Mouse (Mus musculus) myocyte (in vitro differentiated cells): ENCODE measurements around the gene Tpcn1. TPM values are rescaled to one million over a fixed set of nuclear protein-coding genes. Genes with fewer than 3 reads are reported as not detected.

ENCODE experiments used
- H3K27me3 ChIP-seq: one replicate; pipeline ENCODE4 v1.6.1; 2011; ENCODE audit not compliant: control insufficient read depth, insufficient read depth, insufficient read length
- H3K36me3 ChIP-seq: one replicate; pipeline ENCODE4 v1.6.1; 2011; ENCODE audit not compliant: control insufficient read depth, insufficient read depth
- H3K4me2 ChIP-seq: one replicate; pipeline ENCODE4 v1.6.1; 2011; ENCODE audit warnings: low read depth, control low read depth
- H3K4me3 ChIP-seq: one replicate; pipeline ENCODE4 v1.5.1; 2011; ENCODE audit warnings: mild to moderate bottlenecking, control low read depth, moderate library complexity
- H3K79me2 ChIP-seq: one replicate; pipeline ENCODE4 v1.6.1; 2011; ENCODE audit not compliant: control insufficient read depth, insufficient read depth
- H3ac ChIP-seq: one replicate; pipeline ENCODE4 v1.6.1; 2011; ENCODE audit not compliant: control insufficient read depth, insufficient read length
- CEBPB ChIP-seq: IDR thresholded peaks from 2 replicates; pipeline ENCODE4 v1.6.1; 2011; ENCODE audit warnings: mild to moderate bottlenecking, moderate library complexity; ENCODE audit not compliant: poor library complexity, insufficient read depth, severe bottlenecking
- E2F4 ChIP-seq: IDR thresholded peaks from one replicate; pipeline ENCODE4 v1.6.1; 2011; ENCODE audit warnings: mild to moderate bottlenecking, control low read depth, moderate library complexity; ENCODE audit not compliant: insufficient read depth
- MAX ChIP-seq: IDR thresholded peaks from one replicate; pipeline ENCODE4 v1.6.1; 2011; ENCODE audit warnings: low read depth, mild to moderate bottlenecking, control low read depth
- MYOD1 ChIP-seq, 3 experiments: IDR thresholded peaks; one replicate each; pipeline ENCODE4 v1.6.1; 2011; ENCODE audit warnings: control low read depth in 2 of 3, low read depth in 2 of 3, mild to moderate bottlenecking in 2 of 3, moderate library complexity in 1 of 3; ENCODE audit not compliant: insufficient read length in 2 of 3, control insufficient read depth in 1 of 3
- MYOG ChIP-seq, 3 experiments: IDR thresholded peaks; one replicate each; pipeline ENCODE4 v1.6.1; 2011; ENCODE audit warnings: control low read depth in 2 of 3, low read depth in 2 of 3, mild to moderate bottlenecking in 2 of 3; ENCODE audit not compliant: insufficient read length in 2 of 3, control insufficient read depth in 1 of 3, insufficient read depth in 1 of 3
- POLR2A ChIP-seq: IDR thresholded peaks from one replicate; pipeline ENCODE4 v1.6.1; 2011; ENCODE audit warnings: low read depth, mild to moderate bottlenecking, control low read depth, moderate library complexity; ENCODE audit not compliant: insufficient read length
- POLR2AphosphoS2 ChIP-seq: IDR thresholded peaks from one replicate; pipeline ENCODE4 v1.6.1; 2011; ENCODE audit warnings: low read depth, control low read depth; ENCODE audit not compliant: insufficient read length
- REST ChIP-seq: IDR thresholded peaks from one replicate; pipeline ENCODE4 v1.6.1; 2011; ENCODE audit warnings: mild to moderate bottlenecking, control low read depth, moderate library complexity; ENCODE audit not compliant: insufficient read depth, insufficient read length
- SRF ChIP-seq: IDR thresholded peaks from one replicate; pipeline ENCODE4 v1.6.1; 2011; ENCODE audit warnings: low read depth; ENCODE audit not compliant: control insufficient read depth, insufficient read length
- TCF12 ChIP-seq: IDR thresholded peaks from one replicate; pipeline ENCODE4 v1.6.1; 2011; ENCODE audit warnings: mild to moderate bottlenecking, control low read depth; ENCODE audit not compliant: poor library complexity, insufficient read depth, severe bottlenecking
- TCF3 ChIP-seq: IDR thresholded peaks from one replicate; pipeline ENCODE4 v1.6.1; 2011; ENCODE audit warnings: low read depth, control low read depth; ENCODE audit not compliant: insufficient read length
- USF1 ChIP-seq: IDR thresholded peaks from one replicate; pipeline ENCODE4 v1.6.1; 2011; ENCODE audit warnings: low read depth, mild to moderate bottlenecking, control low read depth, moderate library complexity
- polyA plus RNA-seq: library from polyadenylated mRNA; unstranded; fragments of >200 nt; fragmentation: generic; extraction: Trizol; gene quantifications from one replicate; pipeline ENCODE4 v1.2.1, GENCODE M21; 2012; ENCODE audit warnings: missing spikeins

The Tpcn1 gene
- polyA plus RNA-seq, 1 experiment = 88.7 TPM

DNA sequence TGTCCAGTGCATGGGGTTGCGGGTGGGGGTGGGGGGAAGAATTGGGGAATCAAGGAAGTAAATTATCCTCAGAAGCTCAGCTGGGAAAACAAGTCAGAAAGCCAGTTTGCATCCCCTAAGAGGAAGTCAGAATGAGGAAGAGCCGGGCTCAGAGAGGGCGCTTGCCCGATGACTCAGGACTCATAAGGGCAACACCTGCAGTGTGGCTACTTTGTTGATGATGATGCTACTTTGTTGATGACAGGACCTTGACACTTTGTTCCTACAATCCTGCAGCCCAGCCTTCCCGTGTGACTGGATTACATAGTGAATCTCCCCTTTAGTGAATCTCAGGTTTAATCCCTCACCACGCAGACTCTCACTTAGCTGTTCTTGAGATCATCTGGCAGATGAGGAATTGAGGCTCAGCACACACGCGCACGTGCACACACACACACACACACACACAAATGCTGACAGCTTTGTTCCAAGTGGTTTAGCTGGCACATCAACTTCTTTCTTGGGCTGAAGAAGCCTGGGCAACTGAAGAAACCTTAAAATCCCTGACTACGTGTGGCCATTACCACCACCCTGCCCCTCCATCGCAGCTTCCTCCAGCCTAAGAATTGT is 18.1 kb downstream of the Tpcn1 start:
- TF ChIP-seq POLR2A = no peak
- peak in 1 of 3 experiments; percentile 13 for TF ChIP-seq MYOD1 (IDR thresholded peaks at IDR 0.05; ENCODE audit: control insufficient read depth in 1 of 3, insufficient read length in 2 of 3, low read depth in 2 of 3)
- Histone ChIP-seq H3K36me3 (peaks cover 16% of the 10 kb centered on the region), H3ac (no peak overlapping the region), H3K4me2 (no peak overlapping the region), H3K4me3 (no peak overlapping the region), H3K79me2 (peaks cover 73% of the 10 kb centered on the region), H3K27me3 (no peaks in the 10 kb centered on the region)

DNA sequence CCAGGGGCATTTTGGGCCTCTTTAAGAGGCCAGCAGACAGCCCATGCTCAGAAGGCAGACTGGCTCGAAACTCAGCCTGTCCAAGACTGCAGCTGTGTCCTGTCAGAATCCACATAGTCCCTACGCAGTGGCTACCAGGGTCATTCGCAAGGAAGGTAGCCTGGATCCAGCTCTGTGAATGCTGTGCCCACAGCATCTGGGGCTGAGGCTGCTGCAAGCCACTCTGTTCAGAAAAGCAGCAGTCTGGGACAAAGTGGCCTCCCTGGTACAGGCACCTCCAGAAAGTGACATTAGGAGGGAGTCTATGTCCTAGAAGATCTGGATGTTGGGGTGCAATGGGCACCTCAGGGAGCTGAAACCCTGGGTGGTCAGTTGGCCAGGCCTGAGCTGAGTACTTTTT is 18.7 kb downstream of the Tpcn1 start:
- TF ChIP-seq POLR2AphosphoS2 (no peak), MAX (no peak), E2F4 (no peak), SRF (no peak), MYOD1 (IDR thresholded peaks at IDR 0.05; ENCODE audit: control insufficient read depth in 1 of 3, insufficient read length in 2 of 3, low read depth in 2 of 3) (no peak), CEBPB (no peak), TCF12 (no peak), POLR2A (no peak)
- Histone ChIP-seq H3ac (no peak overlapping the region), H3K36me3 (peaks cover 16% of the 10 kb centered on the region), H3K4me3 (no peak overlapping the region), H3K4me2 (no peak overlapping the region), H3K27me3 (no peaks in the 10 kb centered on the region), H3K79me2 (peaks cover 73% of the 10 kb centered on the region)

DNA sequence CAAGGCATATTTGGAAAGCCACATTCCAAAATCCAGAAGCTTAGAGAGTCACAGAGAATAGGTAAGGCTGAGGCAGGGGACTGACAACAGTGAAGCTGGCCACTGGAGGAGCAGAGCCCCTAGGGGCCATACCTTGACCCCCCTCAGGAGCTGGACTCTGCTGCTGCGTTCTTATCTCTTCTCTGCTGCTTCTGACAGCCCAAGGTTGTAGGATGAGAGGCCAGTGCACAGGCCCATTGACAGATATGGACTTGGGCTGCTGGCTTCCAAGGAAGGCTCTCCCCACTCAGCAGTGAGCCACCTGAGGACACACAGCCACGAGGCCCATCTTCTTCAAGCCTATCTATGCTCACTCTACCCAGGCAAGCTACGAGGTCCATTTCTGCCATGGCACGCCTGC is 19.5 kb downstream of the Tpcn1 start:
- TF ChIP-seq TCF12 (no peak), CEBPB (no peak), E2F4 (no peak), REST (no peak), SRF (no peak), USF1 (no peak), POLR2A (no peak), POLR2AphosphoS2 (no peak), TCF3 (no peak), MYOG (IDR thresholded peaks at IDR 0.05; ENCODE audit: control insufficient read depth in 1 of 3, insufficient read depth in 1 of 3, insufficient read length in 2 of 3, low read depth in 2 of 3) (no peak), MAX (no peak), MYOD1 (IDR thresholded peaks at IDR 0.05; ENCODE audit: control insufficient read depth in 1 of 3, insufficient read length in 2 of 3, low read depth in 2 of 3) (no peak)
- no peaks in the 10 kb centered on the region for H3K27me3 ChIP-seq
- H3K4me2 ChIP-seq = peak overlapping the region; percentile 18
- H3ac ChIP-seq = no peak overlapping the region
- no peak overlapping the region for H3K4me3 ChIP-seq
- H3K79me2 ChIP-seq = peaks cover 73% of the 10 kb centered on the region
- peaks cover 15% of the 10 kb centered on the region for H3K36me3 ChIP-seq

GRCm38 (mm10) chr5:120568336-120568768 is 20.1 kb downstream of the Tpcn1 start:
- H3K36me3 ChIP-seq = peaks cover 9% of the 10 kb centered on the region
- TF ChIP-seq MYOD1 (IDR thresholded peaks at IDR 0.05; ENCODE audit: control insufficient read depth in 1 of 3, insufficient read length in 2 of 3, low read depth in 2 of 3) (peak in 2 of 3 experiments; percentile 2 to 55), E2F4 (no peak), MYOG (IDR thresholded peaks at IDR 0.05; ENCODE audit: control insufficient read depth in 1 of 3, insufficient read depth in 1 of 3, insufficient read length in 2 of 3, low read depth in 2 of 3) (peak in 1 of 3 experiments; percentile 4)
- no peak overlapping the region for H3K4me3 ChIP-seq
- H3ac ChIP-seq = no peak overlapping the region
- H3K79me2 ChIP-seq = peaks cover 69% of the 10 kb centered on the region
- H3K4me2 ChIP-seq = peak overlapping the region; percentile 18
- no peaks in the 10 kb centered on the region for H3K27me3 ChIP-seq

- H3K36me3 ChIP-seq = peaks cover 4% of the 10 kb centered on the region
- H3K4me2 ChIP-seq = peak overlapping the region; percentile 97
These were observed 20.7 kb downstream of the Tpcn1 start for GRCm38 (mm10) chr5:120567761-120568211.

More at GRCm38 (mm10) chr5:120567761-120568211, 20.7 kb downstream of the Tpcn1 start:
- TF ChIP-seq MYOD1 (IDR thresholded peaks at IDR 0.05; ENCODE audit: control insufficient read depth in 1 of 3, insufficient read length in 2 of 3, low read depth in 2 of 3) (no peak), POLR2AphosphoS2 (no peak)
- Histone ChIP-seq H3K27me3 (no peaks in the 10 kb centered on the region), H3K79me2 (peaks cover 63% of the 10 kb centered on the region), H3ac (no peak overlapping the region), H3K4me3 (no peak overlapping the region)
